Mouse (Mus musculus): ENCODE measurements around the gene Agbl2. TPM values are rescaled to one million over a fixed set of nuclear protein-coding genes. Genes with fewer than 3 reads are reported as not detected.

The Agbl2 gene
- polyA plus RNA-seq, 1 experiment = 0.56 TPM

DNA sequence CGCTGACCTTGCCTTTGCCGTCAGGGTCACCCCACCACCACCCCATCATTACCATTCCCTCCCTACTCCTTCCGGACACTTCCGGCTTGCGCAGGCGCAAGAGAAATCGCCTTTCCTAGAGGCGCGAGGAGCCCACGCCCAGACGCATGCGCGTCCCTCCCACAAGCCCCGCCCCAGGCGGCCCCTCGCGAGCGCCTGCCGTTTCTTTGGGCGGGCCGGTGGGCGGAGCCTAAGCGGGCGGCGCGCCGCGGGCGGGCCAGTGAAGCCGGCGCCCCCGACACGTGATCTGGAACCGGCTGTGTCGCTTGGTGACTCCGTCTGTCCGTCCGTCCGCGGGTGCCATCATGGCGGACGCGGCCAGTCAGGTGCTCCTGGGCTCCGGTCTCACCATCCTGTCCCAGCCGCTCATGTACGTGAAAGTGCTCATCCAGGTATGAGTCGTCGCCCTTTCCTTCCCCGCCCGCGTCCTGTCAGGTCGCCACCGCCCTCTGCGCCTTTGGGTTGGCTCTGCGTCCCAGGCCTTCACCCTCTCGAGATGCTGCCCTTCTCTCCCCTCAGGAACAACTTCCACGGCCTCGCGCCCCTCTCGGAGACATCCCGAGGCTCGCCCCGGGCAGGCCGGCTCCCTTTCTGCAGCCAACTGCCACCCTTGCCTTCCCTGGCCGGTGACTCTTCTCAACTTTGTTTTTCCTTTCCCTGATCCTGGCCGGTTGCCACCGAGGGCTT lies 64.6 kb downstream of the Agbl2 start, which contains the start of gene Mtch2:
TSS of gene Mtch2 (plus strand) at position 201 of the 726 bp plus-strand sequence.
- Histone ChIP-seq H3K27ac (ENCODE audit: insufficient read depth, low read depth, low read length) (peak within 1 kb of the TSS; percentile 98), H3K4me1 (ENCODE audit: control insufficient read depth, insufficient read depth, low read length) (peaks cover 9% of the 10 kb centered on the region), H3K36me3 (ENCODE audit: control insufficient read depth, insufficient read depth, low read length) (no peaks in the 10 kb centered on the region), H3K27me3 (replicated peaks; ENCODE audit: control insufficient read depth, insufficient read depth, low read length) (no peaks in the 10 kb centered on the region), H3K4me3 (ENCODE audit: insufficient read depth, low read depth, low read length) (peak within 1 kb of the TSS; percentile 95)
- under 1% methylated on average over 67 of the region's 67 CpGs for WGBS
- DNase-seq = peak; percentile 99
- TF ChIP-seq CTCF (conservative IDR thresholded peaks at IDR 0.05; ENCODE audit: insufficient read depth, insufficient read length, low read depth, low read length) = no peak
- peak; percentile 94 for TF ChIP-seq POLR2A (IDR thresholded peaks at IDR 0.05; ENCODE audit: low read depth, low read length)

DNA sequence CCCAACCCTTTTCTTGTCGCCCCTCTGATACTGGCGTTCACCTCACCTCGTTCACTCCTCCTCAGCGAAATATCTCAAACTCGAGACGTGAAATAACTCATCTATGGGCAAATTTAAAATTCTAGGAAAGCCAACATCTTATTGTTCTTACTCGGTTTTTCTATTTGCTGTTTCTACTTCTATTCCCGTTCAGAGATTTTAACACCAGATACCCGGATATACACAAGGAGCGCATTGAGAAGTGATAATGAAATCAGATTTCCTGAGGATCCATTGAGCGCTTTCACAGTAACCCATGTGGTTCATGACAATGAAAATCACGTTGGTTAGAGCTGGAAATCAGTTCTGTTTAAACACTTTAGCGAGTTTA lies 65.1 kb downstream of the Agbl2 start:
- peak overlapping the region; percentile 95 for H3K4me3 ChIP-seq (ENCODE audit: insufficient read depth, low read depth, low read length)
- peaks cover under 1% of the 10 kb centered on the region; the same call in 1 of the 2 replicates for H3K36me3 ChIP-seq (ENCODE audit: control insufficient read depth, insufficient read depth, low read length)
- WGBS = under 1% methylated on average over 13 of the region's 13 CpGs
- peaks cover 9% of the 10 kb centered on the region for H3K4me1 ChIP-seq (ENCODE audit: control insufficient read depth, insufficient read depth, low read length)
- H3K27ac ChIP-seq (ENCODE audit: insufficient read depth, low read depth, low read length) = peak overlapping the region; percentile 86
- no peaks in the 10 kb centered on the region for H3K27me3 ChIP-seq (replicated peaks; ENCODE audit: control insufficient read depth, insufficient read depth, low read length)
- TF ChIP-seq POLR2A (IDR thresholded peaks at IDR 0.05; ENCODE audit: low read depth, low read length) (no peak), CTCF (conservative IDR thresholded peaks at IDR 0.05; ENCODE audit: insufficient read depth, insufficient read length, low read depth, low read length) (no peak)
- DNase-seq = peak; percentile 8

DNA sequence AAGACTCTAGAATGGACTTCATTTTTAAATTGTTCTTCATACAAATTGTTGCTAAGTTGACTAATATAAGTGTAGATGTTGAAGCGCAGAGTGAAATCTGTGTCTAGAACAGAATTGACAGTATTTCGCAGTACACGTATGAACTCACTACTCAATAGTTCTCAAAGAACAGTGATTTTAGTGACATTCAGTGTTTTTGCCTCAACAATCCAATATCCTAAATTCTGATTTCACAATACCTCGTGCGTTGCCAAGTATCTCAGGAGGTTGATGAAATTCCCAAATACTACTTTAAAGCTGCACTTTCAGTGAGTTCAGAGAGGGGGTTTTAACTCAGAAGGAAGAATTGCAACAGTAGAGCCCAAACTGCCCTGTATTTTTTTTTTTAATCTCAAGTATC lies 65.8 kb downstream of the Agbl2 start:
- TF ChIP-seq POLR2A (IDR thresholded peaks at IDR 0.05; ENCODE audit: low read depth, low read length) (no peak), CTCF (conservative IDR thresholded peaks at IDR 0.05; ENCODE audit: insufficient read depth, insufficient read length, low read depth, low read length) (no peak)
- whole genome bisulfite sequencing = 93% methylated on average over 5 of the region's 5 CpGs
- DNase-seq = no peak

DNA sequence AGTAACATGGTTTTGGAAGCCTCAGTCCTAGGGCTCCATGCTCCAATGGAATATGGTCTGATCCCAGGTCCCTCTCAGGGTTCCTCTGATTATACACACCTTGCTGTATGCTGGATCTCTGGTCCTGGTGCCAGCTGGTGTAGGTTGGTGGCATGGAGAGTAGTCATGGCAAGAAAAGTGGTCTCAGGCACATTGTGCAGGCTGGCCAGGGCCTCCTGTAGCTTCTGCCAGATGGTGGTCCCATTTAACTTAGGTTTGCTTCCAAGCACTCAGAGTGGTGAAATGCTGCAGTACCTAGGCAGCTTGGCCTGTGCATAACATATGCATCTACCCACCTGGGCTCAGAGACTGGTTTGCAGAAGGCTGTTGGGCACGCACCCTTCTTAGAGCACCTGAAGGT lies 67.9 kb downstream of the Agbl2 start:
- DNase-seq = no peak
- H3K4me1 ChIP-seq (ENCODE audit: control insufficient read depth, insufficient read depth, low read length) = peaks cover 9% of the 10 kb centered on the region
- peaks cover 6% of the 10 kb centered on the region for H3K36me3 ChIP-seq (ENCODE audit: control insufficient read depth, insufficient read depth, low read length)
- WGBS = 97% methylated on average over 1 of the region's 1 CpGs
- no peak for TF ChIP-seq CTCF (conservative IDR thresholded peaks at IDR 0.05; ENCODE audit: insufficient read depth, insufficient read length, low read depth, low read length)
- no peak for TF ChIP-seq POLR2A (IDR thresholded peaks at IDR 0.05; ENCODE audit: low read depth, low read length)
- no peak overlapping the region for H3K27ac ChIP-seq (ENCODE audit: insufficient read depth, low read depth, low read length)
- no peaks in the 10 kb centered on the region for H3K27me3 ChIP-seq (replicated peaks; ENCODE audit: control insufficient read depth, insufficient read depth, low read length)
- H3K4me3 ChIP-seq (ENCODE audit: insufficient read depth, low read depth, low read length) = no peak overlapping the region

More for the DNA sequence above, 65.8 kb downstream of the Agbl2 start:
- H3K27ac ChIP-seq (ENCODE audit: insufficient read depth, low read depth, low read length) = no peak overlapping the region
- H3K4me3 ChIP-seq (ENCODE audit: insufficient read depth, low read depth, low read length) = no peak overlapping the region
- H3K27me3 ChIP-seq (replicated peaks; ENCODE audit: control insufficient read depth, insufficient read depth, low read length) = no peaks in the 10 kb centered on the region
- H3K36me3 ChIP-seq (ENCODE audit: control insufficient read depth, insufficient read depth, low read length) = peaks cover 3% of the 10 kb centered on the region
- peaks cover 9% of the 10 kb centered on the region for H3K4me1 ChIP-seq (ENCODE audit: control insufficient read depth, insufficient read depth, low read length)

DNA sequence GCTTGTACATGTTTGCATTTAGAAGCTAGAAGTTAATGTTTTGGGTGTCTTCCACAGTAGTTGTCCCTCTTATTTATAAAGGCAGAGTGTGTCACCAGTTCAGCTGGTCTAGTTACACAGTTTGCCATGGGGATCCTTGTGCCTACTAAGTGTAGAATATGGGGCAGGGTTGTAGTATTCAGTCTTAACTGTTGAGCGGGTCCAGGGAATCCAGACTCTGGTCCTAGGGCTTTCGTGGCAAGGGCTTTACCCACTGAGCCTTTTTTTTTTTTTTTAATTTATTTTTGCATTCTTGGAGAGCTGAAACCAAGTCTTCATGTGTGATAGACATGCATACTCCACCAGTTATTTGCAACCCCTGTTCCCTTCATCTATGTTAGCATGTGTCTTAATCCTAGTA lies 79.0 kb downstream of the Agbl2 start:
- H3K4me3 ChIP-seq (ENCODE audit: insufficient read depth, low read depth, low read length) = no peak overlapping the region
- peaks cover 15% of the 10 kb centered on the region for H3K36me3 ChIP-seq (ENCODE audit: control insufficient read depth, insufficient read depth, low read length)
- no peak overlapping the region for H3K27ac ChIP-seq (ENCODE audit: insufficient read depth, low read depth, low read length)
- no peaks in the 10 kb centered on the region for H3K27me3 ChIP-seq (replicated peaks; ENCODE audit: control insufficient read depth, insufficient read depth, low read length)
- no peak for TF ChIP-seq CTCF (conservative IDR thresholded peaks at IDR 0.05; ENCODE audit: insufficient read depth, insufficient read length, low read depth, low read length)
- TF ChIP-seq POLR2A (IDR thresholded peaks at IDR 0.05; ENCODE audit: low read depth, low read length) = no peak
- WGBS = 95% methylated on average over 2 of the region's 2 CpGs
- H3K4me1 ChIP-seq (ENCODE audit: control insufficient read depth, insufficient read depth, low read length) = no peaks in the 10 kb centered on the region
- no peak for DNase-seq

DNA sequence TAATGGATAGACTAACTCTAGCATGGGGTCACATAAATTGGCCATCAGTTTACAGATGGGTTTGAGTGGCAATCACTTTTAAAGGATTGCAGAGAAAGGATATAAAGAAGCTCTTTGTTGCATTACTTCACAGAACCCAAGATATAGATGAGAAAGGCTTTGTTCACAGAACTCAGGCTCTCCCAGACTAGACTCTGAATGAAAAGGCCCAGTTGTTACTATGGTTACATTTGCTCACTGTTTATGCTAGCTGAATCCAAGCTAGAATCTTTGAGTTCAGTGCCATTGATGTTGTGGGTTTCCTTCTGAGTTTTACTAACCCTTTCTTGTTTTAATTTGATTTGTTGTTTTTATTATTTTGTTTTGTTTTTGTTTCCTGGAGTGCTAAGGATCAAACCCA lies 81.7 kb downstream of the Agbl2 start:
- no peaks in the 10 kb centered on the region for H3K4me1 ChIP-seq (ENCODE audit: control insufficient read depth, insufficient read depth, low read length)
- H3K27me3 ChIP-seq (replicated peaks; ENCODE audit: control insufficient read depth, insufficient read depth, low read length) = no peaks in the 10 kb centered on the region
- no peak overlapping the region for H3K27ac ChIP-seq (ENCODE audit: insufficient read depth, low read depth, low read length)
- no peak for DNase-seq
- TF ChIP-seq CTCF (conservative IDR thresholded peaks at IDR 0.05; ENCODE audit: insufficient read depth, insufficient read length, low read depth, low read length) (no peak), POLR2A (IDR thresholded peaks at IDR 0.05; ENCODE audit: low read depth, low read length) (no peak)
- H3K36me3 ChIP-seq (ENCODE audit: control insufficient read depth, insufficient read depth, low read length) = peaks cover 15% of the 10 kb centered on the region
- no peak overlapping the region for H3K4me3 ChIP-seq (ENCODE audit: insufficient read depth, low read depth, low read length)

DNA sequence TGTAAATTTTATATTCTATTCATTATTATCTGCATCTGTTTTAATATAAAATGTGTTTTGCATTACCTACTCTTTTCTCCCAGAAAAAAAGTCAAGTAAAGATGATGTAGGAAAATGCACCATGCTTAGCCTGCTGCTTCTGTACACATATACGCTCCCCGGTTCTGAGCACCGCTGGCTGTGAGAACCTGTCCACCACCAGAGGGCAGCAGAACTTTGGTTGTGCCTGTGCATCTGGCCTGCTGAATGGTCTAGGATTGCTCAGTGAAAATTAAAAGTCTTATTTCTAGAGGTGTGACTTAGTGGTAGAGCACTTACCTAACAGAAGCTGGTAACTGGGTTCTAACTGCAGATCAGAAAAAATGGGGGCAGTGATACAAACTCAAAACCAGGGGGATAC lies 84.0 kb downstream of the Agbl2 start:
- no peak overlapping the region for H3K4me3 ChIP-seq (ENCODE audit: insufficient read depth, low read depth, low read length)
- no peak overlapping the region for H3K27ac ChIP-seq (ENCODE audit: insufficient read depth, low read depth, low read length)
- TF ChIP-seq CTCF (conservative IDR thresholded peaks at IDR 0.05; ENCODE audit: insufficient read depth, insufficient read length, low read depth, low read length) = peak; percentile 93
- TF ChIP-seq POLR2A (IDR thresholded peaks at IDR 0.05; ENCODE audit: low read depth, low read length) = no peak
- 8% methylated on average over 3 of the region's 3 CpGs for WGBS
- peak; percentile 86 for DNase-seq
- H3K4me1 ChIP-seq (ENCODE audit: control insufficient read depth, insufficient read depth, low read length) = no peaks in the 10 kb centered on the region
- H3K27me3 ChIP-seq (replicated peaks; ENCODE audit: control insufficient read depth, insufficient read depth, low read length) = no peaks in the 10 kb centered on the region
- peaks cover 12% of the 10 kb centered on the region for H3K36me3 ChIP-seq (ENCODE audit: control insufficient read depth, insufficient read depth, low read length)

Measured in kidney, adult 2 months (tissue).